ENCODE assay signal across 21 mouse cellular contexts in the genomic region with DNA sequence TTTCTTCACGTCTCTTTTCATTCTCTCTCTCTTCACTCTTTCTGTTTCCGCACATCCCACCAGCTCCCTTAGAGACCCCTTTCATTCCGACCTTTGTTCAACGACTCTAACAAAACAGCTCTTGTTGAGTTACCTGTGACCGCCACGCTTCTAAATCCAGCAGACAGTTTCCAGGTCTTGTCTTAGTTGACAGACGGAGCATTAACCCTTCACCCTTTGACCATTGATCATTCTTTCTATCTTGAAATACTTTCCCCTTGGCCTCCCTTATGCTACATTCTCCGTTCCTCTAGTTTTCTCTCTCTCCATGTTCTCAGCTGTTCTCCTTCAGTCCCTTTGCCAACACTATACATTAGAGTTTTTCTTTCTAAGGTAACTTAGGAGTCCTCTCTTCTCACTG.
DNase-seq lines count a peak whose midpoint lies in the region; ATAC-seq and TF ChIP-seq lines count a peak whose summit lies in the region.
"Had no signal": no experiment of that assay in that cellular context is flagged by ENCODE, and none has a peak within 500 bp of the region (broad histone marks: within the 10 kb centered on the region; RNA-seq: fewer than 3 reads in every experiment).

No protein-coding gene starts in this region.

- H3K4me2 ChIP-seq in kidney, embryonic 15.5 days = no peak overlapping the region
- no peak overlapping the region for H3K4me2 ChIP-seq in stomach, embryonic 14.5 days (replicated peaks; ENCODE audit: low read depth, low read length)
- no peak overlapping the region for H3K4me2 ChIP-seq in stomach, postnatal 0 days (replicated peaks; ENCODE audit: low read depth)
- H3K4me2 ChIP-seq: embryonic facial prominence, embryonic 13.5 days; forebrain, embryonic 12.5 days; heart, embryonic 11.5 days; heart, embryonic 15.5 days; hindbrain, embryonic 14.5 days had no signal

- no peak for TF ChIP-seq CTCF in stomach, postnatal 0 days (IDR thresholded peaks at IDR 0.05; ENCODE audit: low read depth)

- H3K27me3 ChIP-seq in kidney, embryonic 15.5 days = no peaks in the 10 kb centered on the region
- no peaks in the 10 kb centered on the region for H3K27me3 ChIP-seq in stomach, embryonic 14.5 days (ENCODE audit: control insufficient read depth, insufficient read depth, low read length)
- H3K27me3 ChIP-seq in stomach, postnatal 0 days (ENCODE audit: control insufficient read depth, insufficient read depth, low read length) = no peaks in the 10 kb centered on the region
- no peaks in the 10 kb centered on the region for H3K27me3 ChIP-seq in limb, embryonic 10.5 days (ENCODE audit: low read depth, poor library complexity, severe bottlenecking)
- H3K27me3 ChIP-seq: CH12.LX; embryonic facial prominence, embryonic 13.5 days; forebrain, embryonic 12.5 days; heart, embryonic 15.5 days had no signal

- peaks cover 8% of the 10 kb centered on the region for H3K4me1 ChIP-seq in kidney, embryonic 15.5 days
- H3K4me1 ChIP-seq in stomach, embryonic 14.5 days (ENCODE audit: control insufficient read depth, insufficient read depth, low read length) = peaks cover 5% of the 10 kb centered on the region
- H3K4me1 ChIP-seq in stomach, postnatal 0 days (replicated peaks; ENCODE audit: control insufficient read depth, insufficient read depth) = no peaks in the 10 kb centered on the region
- peaks cover 35% of the 10 kb centered on the region for H3K4me1 ChIP-seq in limb, embryonic 10.5 days
- H3K4me1 ChIP-seq: embryonic facial prominence, embryonic 13.5 days; forebrain, embryonic 12.5 days; heart, embryonic 15.5 days; hindbrain, embryonic 10.5 days had no signal

- no peak for TF ChIP-seq EP300 in stomach, postnatal 0 days (optimal IDR thresholded peaks at IDR 0.05)

- no peaks in the 10 kb centered on the region for H3K36me3 ChIP-seq in kidney, embryonic 15.5 days
- H3K36me3 ChIP-seq in stomach, embryonic 14.5 days (ENCODE audit: control insufficient read depth, insufficient read depth, low read length) = no peaks in the 10 kb centered on the region
- H3K36me3 ChIP-seq in stomach, postnatal 0 days (ENCODE audit: control insufficient read depth, insufficient read depth, low read length) = no peaks in the 10 kb centered on the region
- no peaks in the 10 kb centered on the region for H3K36me3 ChIP-seq in limb, embryonic 10.5 days
- H3K36me3 ChIP-seq: embryonic facial prominence, embryonic 13.5 days; forebrain, embryonic 12.5 days; heart, embryonic 15.5 days; hindbrain, embryonic 10.5 days had no signal

- H3K9ac ChIP-seq in kidney, embryonic 15.5 days = no peak overlapping the region
- no peak overlapping the region for H3K9ac ChIP-seq in stomach, embryonic 14.5 days (replicated peaks; ENCODE audit: low read depth, low read length)
- H3K9ac ChIP-seq in stomach, postnatal 0 days (ENCODE audit: low read length) = no peak overlapping the region
- H3K9ac ChIP-seq: embryonic facial prominence, embryonic 13.5 days; forebrain, embryonic 12.5 days; heart, embryonic 15.5 days; hindbrain, embryonic 14.5 days had no signal

- no peak for DNase-seq in kidney, postnatal 4 days
- no peak for DNase-seq in stomach, postnatal 0 days (ENCODE audit: low spot score)
- DNase-seq in limb, embryonic 10.5 days (ENCODE audit: low spot score) = no peak
- DNase-seq in frontal cortex, postnatal 36 days (ENCODE audit: low spot score in 2 of 2) = no peak
- DNase-seq: adrenal gland, postnatal 14 days; cerebellum, adult 11-12 months; cerebellum, adult 9-11 months; cerebellum, postnatal 36 days; gastrocnemius, postnatal 14 days; heart, adult 2 months had no signal

- no peaks in the 10 kb centered on the region for H3K9me3 ChIP-seq in kidney, embryonic 15.5 days (replicated peaks)
- H3K9me3 ChIP-seq in stomach, embryonic 14.5 days (ENCODE audit: control insufficient read depth, low read depth, low read length) = no peaks in the 10 kb centered on the region
- no peaks in the 10 kb centered on the region for H3K9me3 ChIP-seq in stomach, postnatal 0 days (ENCODE audit: control insufficient read depth, low read length)
- H3K9me3 ChIP-seq in limb, embryonic 10.5 days (replicated peaks) = no peaks in the 10 kb centered on the region
- H3K9me3 ChIP-seq: forebrain, embryonic 12.5 days; heart, embryonic 15.5 days; hindbrain, embryonic 10.5 days had no signal

- H3K27ac ChIP-seq in kidney, embryonic 15.5 days = 0 out of 2 replicates have a peak overlapping the region, but pooled peaks have one; percentile 24
- no peak overlapping the region for H3K27ac ChIP-seq in stomach, embryonic 14.5 days (ENCODE audit: low read length)
- no peak overlapping the region for H3K27ac ChIP-seq in stomach, postnatal 0 days (replicated peaks)
- H3K27ac ChIP-seq in limb, embryonic 10.5 days = peak overlapping the region; percentile 42; the same call in 1 of the 2 replicates
- H3K27ac ChIP-seq: embryonic facial prominence, embryonic 13.5 days; forebrain, embryonic 12.5 days; heart, adult 2 months; heart, embryonic 15.5 days; hindbrain, embryonic 10.5 days; hindbrain, embryonic 14.5 days had no signal

- H3K4me3 ChIP-seq in kidney, embryonic 15.5 days (replicated peaks) = no peak overlapping the region
- H3K4me3 ChIP-seq in stomach, embryonic 14.5 days (ENCODE audit: low read depth, low read length) = no peak overlapping the region
- H3K4me3 ChIP-seq in stomach, postnatal 0 days (ENCODE audit: low read depth, low read length) = no peak overlapping the region
- H3K4me3 ChIP-seq in limb, embryonic 10.5 days = no peak overlapping the region
- H3K4me3 ChIP-seq: embryonic facial prominence, embryonic 13.5 days; forebrain, embryonic 12.5 days; heart, adult 2 months; heart, embryonic 15.5 days; hindbrain, embryonic 10.5 days had no signal

- no peak for ATAC-seq in kidney, embryonic 15.5 days (replicated peaks; ENCODE audit: low FRiP score)
- ATAC-seq in stomach, embryonic 14.5 days (ENCODE audit: insufficient number of reproducible peaks, insufficient read depth, low FRiP score, low read depth) = 0 out of 2 replicates have a peak, but pooled peaks have one; percentile 28
- ATAC-seq in stomach, postnatal 0 days (ENCODE audit: low FRiP score, low TSS enrichment) = no peak
- ATAC-seq: activated CD4-positive, CD25-positive, alpha-beta regulatory T cell, adult 4 months; Patski had no signal

- 32% methylated on average over 8 of the region's 8 CpGs for WGBS in kidney, embryonic 15.5 days
- 26% methylated on average over 8 of the region's 8 CpGs for WGBS in stomach, embryonic 14.5 days
- 53% methylated on average over 8 of the region's 8 CpGs for WGBS in stomach, postnatal 0 days
- 22% methylated on average over 8 of the region's 8 CpGs for WGBS in limb, embryonic 10.5 days

Comparison
In these comparisons a context has a peak if more than half of its experiments do, and no peak if none do; other contexts are left out.
1. H3K27ac ChIP-seq: peak in kidney, embryonic 15.5 days (single experiment) and limb, embryonic 10.5 days (single experiment); none in stomach, embryonic 14.5 days (single experiment) and stomach, postnatal 0 days (single experiment).